Mouse (Mus musculus): ENCODE measurements around the gene Ret. TPM values are rescaled to one million over a fixed set of nuclear protein-coding genes. Genes with fewer than 3 reads are reported as not detected.

The Ret gene
- polyA plus RNA-seq (2015; fragmentation: Nextera tagmentation; extraction: Ambion mirVana) = 0.43 and 0.47 TPM in 2 replicates

- Histone ChIP-seq H3K27ac (replicated peaks) (no peak within 1 kb of the TSS), H3K9ac (peak within 1 kb of the TSS; percentile 70), H3K4me3 (peak within 1 kb of the TSS; percentile 67), H3K9me3 (no peaks in the 10 kb centered on the region), H3K27me3 (replicated peaks) (peaks cover 100% of the 10 kb centered on the region), H3K4me2 (peak within 1 kb of the TSS; percentile 99), H3K4me1 (peaks cover 20% of the 10 kb centered on the region), H3K36me3 (no peaks in the 10 kb centered on the region)
- no peak for ATAC-seq (ENCODE audit: extremely low read depth, insufficient number of reproducible peaks, low FRiP score, low TSS enrichment)
- WGBS = 0% methylated on average over 26 of the region's 26 CpGs
Measured at GRCm38 (mm10) chr6:118197440-118197975, at the start of gene Ret. Ret (minus strand) TSS chr6:118197718.

- Histone ChIP-seq H3K27ac (replicated peaks) (no peak overlapping the region), H3K4me3 (no peak overlapping the region), H3K9ac (no peak overlapping the region), H3K4me1 (no peaks in the 10 kb centered on the region), H3K9me3 (no peaks in the 10 kb centered on the region), H3K4me2 (no peak overlapping the region), H3K36me3 (no peaks in the 10 kb centered on the region), H3K27me3 (replicated peaks) (no peaks in the 10 kb centered on the region; the same call in 1 of the 2 replicates)
- WGBS = 73% methylated on average over 6 of the region's 6 CpGs
- no peak for ATAC-seq (ENCODE audit: extremely low read depth, insufficient number of reproducible peaks, low FRiP score, low TSS enrichment)
Measured at GRCm38 (mm10) chr6:118247161-118247560, 49.6 kb upstream of the Ret start.

DNA sequence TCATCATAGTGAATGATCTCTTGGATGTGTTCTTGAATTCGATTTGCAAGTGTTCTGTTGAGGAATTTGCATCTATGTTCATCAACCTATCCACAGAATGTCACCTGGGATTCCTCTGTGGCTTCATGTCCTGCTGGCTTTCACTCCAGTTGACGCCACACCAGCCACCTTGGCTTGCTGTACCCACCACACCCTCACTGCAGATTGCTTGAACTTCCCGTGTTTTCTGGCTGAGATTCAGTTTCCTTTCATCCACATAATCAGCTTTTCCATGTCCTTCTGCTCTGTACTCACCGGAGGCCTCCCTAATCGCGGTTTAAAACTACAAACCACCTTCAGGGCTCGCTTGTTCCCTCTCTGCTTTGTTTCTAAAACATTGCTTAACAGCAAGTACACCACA, 46.6 kb upstream of the Ret start:
- 56% methylated on average over 7 of the region's 7 CpGs for WGBS
- no peak overlapping the region for H3K27ac ChIP-seq (replicated peaks)
- no peak overlapping the region for H3K9ac ChIP-seq
- no peaks in the 10 kb centered on the region for H3K4me1 ChIP-seq
- H3K36me3 ChIP-seq = no peaks in the 10 kb centered on the region
- no peak for ATAC-seq (ENCODE audit: extremely low read depth, insufficient number of reproducible peaks, low FRiP score, low TSS enrichment)
- no peak overlapping the region for H3K4me2 ChIP-seq
- H3K27me3 ChIP-seq (replicated peaks) = no peaks in the 10 kb centered on the region; the same call in 1 of the 2 replicates
- H3K4me3 ChIP-seq = no peak overlapping the region
- no peaks in the 10 kb centered on the region for H3K9me3 ChIP-seq

DNA sequence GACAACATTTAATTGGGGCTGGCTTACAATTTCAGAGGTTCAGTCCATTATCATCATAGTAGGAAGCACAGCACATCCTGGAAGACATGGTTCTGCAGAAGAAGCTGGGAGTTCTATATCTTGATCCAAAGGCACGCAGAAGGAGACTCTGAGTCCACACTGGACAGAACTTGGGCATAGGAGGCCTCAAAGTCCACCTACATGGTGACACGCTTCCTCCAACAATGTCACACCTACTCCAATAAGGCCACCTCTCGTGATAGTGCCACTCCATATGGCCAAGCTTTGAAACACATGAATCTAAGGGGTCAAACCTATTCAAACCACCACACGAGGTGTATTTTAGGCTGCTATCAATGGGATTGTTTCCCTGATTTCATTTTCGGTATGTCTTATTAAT, 45.4 kb upstream of the Ret start:
- no peak for ATAC-seq (ENCODE audit: extremely low read depth, insufficient number of reproducible peaks, low FRiP score, low TSS enrichment)

GRCm38 (mm10) chr6:118226072-118226471, 28.6 kb upstream of the Ret start:
- Histone ChIP-seq H3K4me3 (no peak overlapping the region), H3K36me3 (no peaks in the 10 kb centered on the region), H3K9me3 (no peaks in the 10 kb centered on the region), H3K9ac (no peak overlapping the region), H3K4me2 (no peak overlapping the region), H3K27ac (replicated peaks) (no peak overlapping the region), H3K4me1 (0 out of 2 replicates have a peak, but pooled peaks cover 3% of the 10 kb centered on the region), H3K27me3 (replicated peaks) (no peaks in the 10 kb centered on the region; the same call in 1 of the 2 replicates)
- ATAC-seq (ENCODE audit: extremely low read depth, insufficient number of reproducible peaks, low FRiP score, low TSS enrichment) = no peak
- WGBS = 33% methylated on average over 3 of the region's 3 CpGs

More for the DNA sequence above, 45.4 kb upstream of the Ret start:
- no peak overlapping the region for H3K4me3 ChIP-seq
- H3K36me3 ChIP-seq = no peaks in the 10 kb centered on the region
- no peak overlapping the region for H3K4me2 ChIP-seq
- no peaks in the 10 kb centered on the region for H3K4me1 ChIP-seq
- H3K9me3 ChIP-seq = no peaks in the 10 kb centered on the region
- 72% methylated on average over 5 of the region's 5 CpGs for WGBS
- no peak overlapping the region for H3K9ac ChIP-seq
- H3K27me3 ChIP-seq (replicated peaks) = no peaks in the 10 kb centered on the region
- H3K27ac ChIP-seq (replicated peaks) = no peak overlapping the region

DNA sequence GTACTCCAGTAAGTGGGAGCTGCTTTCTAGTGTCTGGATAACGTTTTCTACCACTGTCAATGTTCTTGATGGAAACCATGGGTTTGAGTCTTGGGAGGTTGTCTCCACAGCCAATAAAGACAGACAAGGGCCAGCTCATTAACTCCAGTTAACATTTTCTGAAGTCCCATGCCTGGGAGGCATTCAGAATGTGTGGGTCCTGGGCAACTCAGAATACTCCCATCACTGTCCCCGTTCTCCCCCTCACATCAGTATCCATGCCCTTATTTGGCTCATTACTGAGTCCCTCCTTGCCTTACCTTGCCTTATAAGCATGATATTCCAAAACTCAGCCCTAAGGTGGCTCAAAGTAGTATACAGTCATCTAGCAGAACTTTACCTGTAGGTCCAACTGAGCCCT, 25.0 kb upstream of the Ret start:
- Histone ChIP-seq H3K36me3 (no peaks in the 10 kb centered on the region), H3K4me2 (no peak overlapping the region), H3K4me1 (0 out of 2 replicates have a peak, but pooled peaks cover 3% of the 10 kb centered on the region), H3K27ac (replicated peaks) (no peak overlapping the region), H3K27me3 (replicated peaks) (peaks cover 3% of the 10 kb centered on the region; the same call in 1 of the 2 replicates), H3K9me3 (no peaks in the 10 kb centered on the region), H3K9ac (no peak overlapping the region), H3K4me3 (no peak overlapping the region)
- ATAC-seq (ENCODE audit: extremely low read depth, insufficient number of reproducible peaks, low FRiP score, low TSS enrichment) = no peak
- WGBS = 58% methylated on average over 2 of the region's 2 CpGs

DNA sequence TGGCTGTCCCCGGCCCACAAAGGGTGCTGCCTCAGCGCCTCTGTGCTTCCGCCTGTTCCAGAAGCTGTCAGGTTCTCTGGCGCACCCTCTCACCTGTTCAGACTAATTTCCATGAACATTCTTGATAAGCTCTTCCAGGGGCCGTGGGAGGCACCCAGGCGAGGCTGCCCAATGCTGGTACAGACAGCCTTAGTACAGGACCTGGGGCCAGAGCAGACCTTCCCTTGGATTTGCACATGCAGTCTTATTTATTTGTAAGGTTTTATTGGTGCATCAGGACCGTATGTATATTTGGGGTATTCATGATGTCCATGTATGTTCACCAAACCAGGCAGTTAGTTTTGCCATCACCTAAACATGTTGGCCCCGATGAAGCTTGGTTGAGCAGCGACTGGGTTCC, 18.2 kb upstream of the Ret start:
- no peak overlapping the region for H3K4me3 ChIP-seq
- H3K9ac ChIP-seq = no peak overlapping the region
- no peaks in the 10 kb centered on the region for H3K9me3 ChIP-seq
- H3K27ac ChIP-seq (replicated peaks) = no peak overlapping the region
- 79% methylated on average over 9 of the region's 9 CpGs for WGBS
- H3K4me2 ChIP-seq = no peak overlapping the region
- no peaks in the 10 kb centered on the region for H3K36me3 ChIP-seq
- no peaks in the 10 kb centered on the region for H3K4me1 ChIP-seq
- H3K27me3 ChIP-seq (replicated peaks) = 0 out of 2 replicates have a peak, but pooled peaks cover 3% of the 10 kb centered on the region
- ATAC-seq (ENCODE audit: extremely low read depth, insufficient number of reproducible peaks, low FRiP score, low TSS enrichment) = no peak

- H3K9me3 ChIP-seq = no peaks in the 10 kb centered on the region
- peaks cover 24% of the 10 kb centered on the region for H3K27me3 ChIP-seq (replicated peaks)
- 76% methylated on average over 8 of the region's 8 CpGs for whole genome bisulfite sequencing
- H3K4me1 ChIP-seq = no peaks in the 10 kb centered on the region
- no peak overlapping the region for H3K27ac ChIP-seq (replicated peaks)
- no peaks in the 10 kb centered on the region for H3K36me3 ChIP-seq
- no peak for ATAC-seq (ENCODE audit: extremely low read depth, insufficient number of reproducible peaks, low FRiP score, low TSS enrichment)
- no peak overlapping the region for H3K4me3 ChIP-seq
- no peak overlapping the region for H3K4me2 ChIP-seq
- H3K9ac ChIP-seq = no peak overlapping the region
Measured at GRCm38 (mm10) chr6:118208326-118208725, 10.8 kb upstream of the Ret start.

DNA sequence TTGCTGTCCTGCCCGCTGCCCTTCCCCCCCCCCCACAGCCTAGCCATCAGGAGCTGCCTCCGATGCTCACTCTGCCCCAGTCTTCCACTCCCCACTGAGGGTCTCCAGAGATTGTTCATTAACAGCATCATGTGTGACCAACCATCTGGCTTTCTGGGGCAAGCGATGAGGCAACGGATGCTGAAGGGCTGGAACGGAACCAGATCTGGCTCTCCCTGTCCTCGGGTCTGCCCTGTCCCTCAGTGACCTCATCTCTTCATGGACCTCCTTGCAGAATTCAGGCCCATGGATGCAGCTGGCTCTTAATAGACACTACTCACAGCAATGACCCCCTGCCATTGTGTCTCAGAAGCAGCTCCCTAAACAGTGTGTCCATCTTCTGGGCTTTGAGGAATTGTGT, 8.9 kb upstream of the Ret start:
- H3K36me3 ChIP-seq = no peaks in the 10 kb centered on the region
- H3K9me3 ChIP-seq = no peaks in the 10 kb centered on the region
- no peaks in the 10 kb centered on the region for H3K4me1 ChIP-seq
- no peak overlapping the region for H3K4me2 ChIP-seq
- ATAC-seq (ENCODE audit: extremely low read depth, insufficient number of reproducible peaks, low FRiP score, low TSS enrichment) = no peak
- WGBS = 84% methylated on average over 6 of the region's 6 CpGs
- H3K9ac ChIP-seq = no peak overlapping the region
- no peak overlapping the region for H3K27ac ChIP-seq (replicated peaks)
- H3K27me3 ChIP-seq (replicated peaks) = peaks cover 42% of the 10 kb centered on the region
- no peak overlapping the region for H3K4me3 ChIP-seq

- H3K4me3 ChIP-seq = no peak overlapping the region
- H3K4me2 ChIP-seq = no peak overlapping the region
- no peaks in the 10 kb centered on the region for H3K9me3 ChIP-seq
- H3K9ac ChIP-seq = no peak overlapping the region
- no peaks in the 10 kb centered on the region for H3K36me3 ChIP-seq
- no peaks in the 10 kb centered on the region for H3K4me1 ChIP-seq
- no peak for ATAC-seq (ENCODE audit: extremely low read depth, insufficient number of reproducible peaks, low FRiP score, low TSS enrichment)
- WGBS = 36% methylated on average over 7 of the region's 7 CpGs
- no peak overlapping the region for H3K27ac ChIP-seq (replicated peaks)
- peaks cover 53% of the 10 kb centered on the region for H3K27me3 ChIP-seq (replicated peaks)
Measured at GRCm38 (mm10) chr6:118205176-118205890, 7.8 kb upstream of the Ret start.

- ATAC-seq (ENCODE audit: extremely low read depth, insufficient number of reproducible peaks, low FRiP score, low TSS enrichment) = no peak
- no peak overlapping the region for H3K4me2 ChIP-seq
- WGBS = 64% methylated on average over 1 of the region's 1 CpGs
Measured at GRCm38 (mm10) chr6:118204112-118204511, 6.6 kb upstream of the Ret start.

More at GRCm38 (mm10) chr6:118204112-118204511, 6.6 kb upstream of the Ret start:
- Histone ChIP-seq H3K27ac (replicated peaks) (no peak overlapping the region), H3K9me3 (no peaks in the 10 kb centered on the region), H3K36me3 (no peaks in the 10 kb centered on the region), H3K4me3 (no peak overlapping the region), H3K9ac (no peak overlapping the region), H3K4me1 (no peaks in the 10 kb centered on the region), H3K27me3 (replicated peaks) (peaks cover 65% of the 10 kb centered on the region)

Data from heart, embryonic 13.5 days (tissue).